Mouse (Mus musculus) embryonic fibroblast, embryonic 13.5 days (primary cell): ENCODE results near the gene Vsig1.

Source experiments
- CTCF ChIP-seq: IDR thresholded peaks from 2 replicates; pipeline ENCODE4 v1.5.1; 2011; ENCODE audit warnings: mild to moderate bottlenecking, control low read depth, low read length, moderate library complexity, borderline replicate concordance; ENCODE audit not compliant: insufficient read depth
- POLR2A ChIP-seq: IDR thresholded peaks from 2 replicates; pipeline ENCODE4 v1.6.1; 2011; ENCODE audit warnings: low read depth, mild to moderate bottlenecking, control low read depth, low read length, moderate library complexity

DNA sequence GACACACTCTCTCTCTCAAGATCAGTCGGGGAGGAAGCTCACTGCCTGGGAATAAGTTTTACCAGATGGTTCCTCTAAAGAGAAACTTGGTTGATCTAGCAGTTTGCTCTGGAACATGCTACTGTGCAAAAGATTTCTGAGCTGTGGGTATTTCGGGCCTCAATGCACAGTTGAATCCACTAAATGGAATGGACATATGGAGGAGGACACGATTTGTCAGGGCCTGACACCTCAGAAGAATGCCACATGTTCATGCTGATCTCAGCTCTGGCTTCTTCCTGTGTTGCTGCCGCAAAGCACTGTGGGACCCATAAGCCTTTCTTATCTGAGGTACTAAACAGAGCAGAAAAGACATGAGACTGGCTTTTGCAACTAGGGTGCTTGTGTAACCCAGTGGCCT lies 15.6 kb upstream of the Vsig1 start:
- TF ChIP-seq CTCF (no peak), POLR2A (no peak)
